In genomic region chr8:95951794-95952193, GRCm38 (mm10) we compare ENCODE assay signal across 8 mouse cellular contexts.
DNase-seq lines count a peak whose midpoint lies in the region; ATAC-seq and TF ChIP-seq lines count a peak whose summit lies in the region.

No protein-coding gene starts in this region.

- H3K9ac ChIP-seq in midbrain, embryonic 11.5 days (ENCODE audit: low read length) = no peak overlapping the region; the same call in 1 of the 2 replicates

- 1% methylated on average over 17 of the region's 17 CpGs for WGBS in midbrain, embryonic 11.5 days
- 2% methylated on average over 17 of the region's 17 CpGs for WGBS in small intestine, adult 2 months

- no peaks in the 10 kb centered on the region; the same call in 1 of the 2 replicates for H3K27me3 ChIP-seq in midbrain, embryonic 11.5 days (ENCODE audit: control insufficient read depth, insufficient read depth, low read length)
- H3K27me3 ChIP-seq in small intestine, adult 2 months (ENCODE audit: control insufficient read depth, insufficient read depth, low read length) = no peaks in the 10 kb centered on the region; the same call in 1 of the 2 replicates

- peak overlapping the region; percentile 19; the same call in 1 of the 2 replicates for H3K4me3 ChIP-seq in midbrain, embryonic 11.5 days (ENCODE audit: low read depth, low read length)
- H3K4me3 ChIP-seq in small intestine, adult 2 months (ENCODE audit: low read depth, low read length) = peak overlapping the region; percentile 32; the same call in 1 of the 2 replicates

- H3K4me2 ChIP-seq in midbrain, embryonic 11.5 days = peak overlapping the region; percentile 37

- peak; percentile 68 for TF ChIP-seq CTCF in small intestine, adult 2 months (IDR thresholded peaks at IDR 0.05; ENCODE audit: extremely low read depth, insufficient read length, insufficient replicate concordance, low read depth, low read length)

- no peaks in the 10 kb centered on the region for H3K36me3 ChIP-seq in midbrain, embryonic 11.5 days (ENCODE audit: control insufficient read depth, insufficient read depth, low read length)
- no peaks in the 10 kb centered on the region for H3K36me3 ChIP-seq in small intestine, adult 2 months (ENCODE audit: control insufficient read depth, insufficient read depth, low read length)

- no peak for TF ChIP-seq POLR2A in small intestine, adult 2 months (IDR thresholded peaks at IDR 0.05; ENCODE audit: low read depth, low read length)

- intact Hi-C loops in heart, postnatal 25 days (cut with DNase I) = no loop called here
- intact Hi-C loops in left cerebral cortex, postnatal 36 days (cut with DNase I) = no loop called here

- H3K27ac ChIP-seq in midbrain, embryonic 11.5 days (ENCODE audit: low read depth, low read length) = no peak overlapping the region
- H3K27ac ChIP-seq in small intestine, adult 2 months (ENCODE audit: insufficient read depth, low read depth, low read length) = no peak overlapping the region

- ATAC-seq in midbrain, embryonic 11.5 days (ENCODE audit: low FRiP score) = peak; percentile 87

- peak; percentile 89 for DNase-seq in heart, adult 11 months
- no peak for DNase-seq in heart, postnatal 25 days (ENCODE audit: low spot score)
- peak; percentile 94 for DNase-seq in embryo, embryonic 10.5 days (ENCODE audit: low spot score)
- DNase-seq in gastrocnemius, postnatal 4 days (ENCODE audit: low spot score in 2 of 2) = peak; percentile 33 to 66
- peak; percentile 27 for DNase-seq in kidney, adult 11 months
- DNase-seq in left cerebral cortex, postnatal 36 days (ENCODE audit: low spot score in 2 of 2) = peak; percentile 49 to 68
- DNase-seq in midbrain, embryonic 11.5 days (ENCODE audit: low spot score, missing footprints) = peak; percentile 98

- H3K4me1 ChIP-seq in midbrain, embryonic 11.5 days (ENCODE audit: control insufficient read depth, insufficient read depth, low read length) = peaks cover 2% of the 10 kb centered on the region; the same call in 1 of the 2 replicates
- no peaks in the 10 kb centered on the region for H3K4me1 ChIP-seq in small intestine, adult 2 months (ENCODE audit: control insufficient read depth, insufficient read depth, insufficient read length, low read length)

- no peaks in the 10 kb centered on the region for H3K9me3 ChIP-seq in midbrain, embryonic 11.5 days (ENCODE audit: control insufficient read depth, low read length)
